Mouse (Mus musculus) c-Kit-positive CD71-negative TER-119-negative erythroid progenitor cells, embryonic 14.5 days (primary cell): ENCODE measurements around the gene B3galt1.

Experiments used
- DNase-seq: peaks from one replicate; pipeline ENCODE4 v3.0.0-alpha.2; 2013; ENCODE audit warnings: low read depth

The B3galt1 gene

GRCm38 (mm10) chr2:67948408-67948807, 382.7 kb downstream of the B3galt1 start:
- no peak for DNase-seq

- no peak for DNase-seq
These were observed 390.5 kb downstream of the B3galt1 start for GRCm38 (mm10) chr2:67956182-67956581.

DNA sequence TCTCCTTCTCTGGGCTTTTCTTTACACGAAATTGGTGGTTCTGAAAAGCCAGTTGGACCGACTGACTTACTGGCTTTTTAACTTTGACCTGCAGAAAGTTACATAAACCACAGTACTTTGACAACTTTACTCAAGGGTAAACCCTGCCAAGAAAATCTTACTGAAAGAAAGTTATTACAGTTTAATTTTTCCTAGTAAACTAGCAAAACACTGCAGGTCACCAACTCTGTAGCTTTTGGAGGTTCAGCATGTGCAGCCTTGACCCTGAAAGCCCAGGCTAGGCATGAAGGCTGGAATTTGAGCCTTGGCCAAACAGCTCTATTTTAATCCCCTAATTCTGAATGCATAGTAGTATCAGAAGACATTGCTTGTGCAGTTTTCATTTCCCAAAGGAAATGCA, 391.9 kb downstream of the B3galt1 start:
- DNase-seq, result no peak

DNA sequence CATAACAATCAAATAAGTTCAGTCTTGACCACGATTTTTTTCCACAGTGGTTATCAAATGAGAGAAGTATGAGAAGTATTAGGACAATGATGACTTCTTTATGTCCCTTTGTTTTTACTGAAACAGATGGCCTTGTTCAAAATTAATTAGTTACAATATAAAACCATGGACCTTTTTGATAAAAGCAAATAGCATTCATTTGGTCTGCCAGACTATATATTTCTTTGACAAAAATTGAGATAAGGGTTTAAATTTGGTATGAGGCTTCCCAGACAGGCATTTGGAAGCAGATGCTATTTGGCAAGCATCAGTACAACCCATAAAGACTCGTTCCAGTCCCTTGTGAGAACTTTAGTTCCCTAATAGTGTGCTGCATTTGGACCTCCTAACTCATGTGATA, 395.0 kb downstream of the B3galt1 start:
- no peak for DNase-seq

- no peak for DNase-seq
These were observed 403.1 kb downstream of the B3galt1 start for GRCm38 (mm10) chr2:67968812-67969211.

- no peak for DNase-seq
These were observed 405.4 kb downstream of the B3galt1 start for GRCm38 (mm10) chr2:67971091-67971490.

DNA sequence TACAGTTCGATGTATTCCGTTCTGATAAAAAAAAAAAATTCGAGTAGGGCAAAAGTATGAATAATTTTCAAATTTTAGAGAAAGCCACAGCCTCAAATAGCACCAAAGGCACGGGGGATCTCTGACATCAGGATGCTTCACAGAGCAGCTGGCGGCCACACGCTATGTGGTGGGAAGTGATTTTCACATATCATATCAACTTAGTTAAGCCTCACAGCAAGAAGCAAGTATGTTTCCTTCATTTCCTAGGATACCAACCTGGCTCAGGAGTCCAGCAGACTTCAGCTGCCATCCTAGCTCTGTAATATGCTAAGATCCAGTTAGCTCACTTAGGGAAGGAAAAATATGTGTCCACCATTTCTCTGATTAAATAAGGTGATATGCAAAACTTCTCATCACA, 405.9 kb downstream of the B3galt1 start:
- DNase-seq, result no peak

DNA sequence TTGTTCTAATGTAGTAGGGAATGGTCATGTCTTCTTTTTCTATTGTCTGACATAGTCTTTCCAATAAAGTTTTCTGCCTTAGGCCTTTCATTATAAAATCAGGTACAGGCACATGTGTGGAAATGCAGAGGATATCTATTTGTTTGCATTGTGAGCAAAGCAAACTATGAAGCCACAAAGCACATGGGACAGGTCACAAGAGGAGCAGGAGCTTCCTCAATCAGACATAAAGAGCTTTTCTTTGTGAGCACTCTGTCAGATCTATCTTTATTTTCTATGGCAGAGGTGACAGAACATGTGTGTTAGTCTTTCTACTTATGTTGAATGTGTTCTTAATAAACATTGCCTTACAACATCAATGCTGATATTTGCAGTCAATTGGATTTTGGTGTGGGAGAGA, 410.1 kb downstream of the B3galt1 start:
- no peak for DNase-seq

GRCm38 (mm10) chr2:67976488-67976887, 410.8 kb downstream of the B3galt1 start:
- no peak for DNase-seq

- no peak for DNase-seq
These were observed 412.1 kb downstream of the B3galt1 start for GRCm38 (mm10) chr2:67977620-67978262.

- DNase-seq, result no peak
These were observed 417.9 kb downstream of the B3galt1 start for GRCm38 (mm10) chr2:67983563-67983962.

DNA sequence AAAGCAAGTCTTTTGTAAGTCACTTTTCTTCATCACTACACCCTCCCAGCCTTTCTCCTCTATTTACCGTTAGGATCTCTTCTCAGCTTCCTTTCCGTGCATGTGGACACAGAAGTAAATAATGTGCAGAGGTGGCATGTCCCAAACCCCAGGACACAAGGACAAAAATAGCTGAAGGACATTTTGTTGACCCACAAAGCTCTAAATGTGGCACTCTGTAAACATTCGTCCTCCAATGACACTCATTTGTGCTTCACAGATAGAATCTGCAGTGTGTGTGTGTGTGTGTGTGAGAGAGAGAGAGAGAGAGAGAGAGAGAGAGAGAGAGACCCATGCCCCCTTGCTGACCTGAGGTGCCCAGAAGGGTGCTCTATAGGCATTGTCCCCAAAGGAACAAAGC, 419.5 kb downstream of the B3galt1 start:
- DNase-seq, result no peak

- DNase-seq, result no peak
These were observed 427.8 kb downstream of the B3galt1 start for GRCm38 (mm10) chr2:67993421-67993820.

GRCm38 (mm10) chr2:68003091-68003490, 437.4 kb downstream of the B3galt1 start:
- DNase-seq, result no peak

GRCm38 (mm10) chr2:68005210-68005609, 439.5 kb downstream of the B3galt1 start:
- DNase-seq, result no peak

GRCm38 (mm10) chr2:68005711-68006110, 440.0 kb downstream of the B3galt1 start:
- no peak for DNase-seq

- no peak for DNase-seq
These were observed 445.7 kb downstream of the B3galt1 start for GRCm38 (mm10) chr2:68011336-68011735.

- DNase-seq, result no peak
These were observed 454.6 kb downstream of the B3galt1 start for GRCm38 (mm10) chr2:68020251-68020680.

GRCm38 (mm10) chr2:68021541-68022152, 456.0 kb downstream of the B3galt1 start:
- DNase-seq, result no peak

- no peak for DNase-seq
These were observed 463.1 kb downstream of the B3galt1 start for GRCm38 (mm10) chr2:68028811-68029210.

GRCm38 (mm10) chr2:68034711-68035110, 469.0 kb downstream of the B3galt1 start:
- DNase-seq, result no peak

DNA sequence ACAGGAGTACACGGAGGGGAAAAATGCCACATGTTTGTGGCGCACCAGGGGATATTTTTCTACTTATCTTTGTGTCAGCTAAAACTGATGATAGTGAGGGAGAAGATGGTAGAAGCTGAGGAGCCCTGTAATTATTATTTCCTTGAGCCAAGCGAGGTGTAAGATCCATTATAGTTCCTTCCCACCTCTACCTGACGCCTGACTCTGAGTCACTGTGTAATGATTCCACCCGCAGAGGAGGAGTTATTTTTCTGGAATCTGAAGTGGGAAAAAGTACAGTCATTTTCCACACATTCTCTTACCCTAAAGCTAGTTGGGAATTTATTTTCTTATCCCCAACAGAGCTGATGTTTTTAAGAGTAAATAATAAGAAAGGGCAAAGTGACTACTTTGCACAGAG, 475.1 kb downstream of the B3galt1 start:
- DNase-seq, result no peak

DNA sequence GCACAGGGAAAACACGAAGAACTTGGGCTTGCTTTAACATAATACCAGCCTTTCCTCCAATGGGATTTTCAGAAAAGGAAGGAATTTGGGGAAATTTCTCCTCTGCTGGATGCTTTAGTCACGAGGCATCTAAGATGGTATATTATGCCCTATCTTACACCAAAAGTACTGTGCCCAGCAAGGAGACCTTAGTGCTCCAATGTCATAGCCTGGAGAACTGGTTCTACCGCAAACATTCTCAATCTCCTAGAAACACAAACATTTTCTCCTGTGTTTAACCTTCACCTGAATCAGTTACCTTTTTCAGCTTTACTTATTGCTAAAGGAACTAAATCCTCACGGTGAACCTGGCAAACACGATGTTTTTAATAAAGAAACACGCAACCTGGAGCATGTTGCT, 486.8 kb downstream of the B3galt1 start:
- no peak for DNase-seq

DNA sequence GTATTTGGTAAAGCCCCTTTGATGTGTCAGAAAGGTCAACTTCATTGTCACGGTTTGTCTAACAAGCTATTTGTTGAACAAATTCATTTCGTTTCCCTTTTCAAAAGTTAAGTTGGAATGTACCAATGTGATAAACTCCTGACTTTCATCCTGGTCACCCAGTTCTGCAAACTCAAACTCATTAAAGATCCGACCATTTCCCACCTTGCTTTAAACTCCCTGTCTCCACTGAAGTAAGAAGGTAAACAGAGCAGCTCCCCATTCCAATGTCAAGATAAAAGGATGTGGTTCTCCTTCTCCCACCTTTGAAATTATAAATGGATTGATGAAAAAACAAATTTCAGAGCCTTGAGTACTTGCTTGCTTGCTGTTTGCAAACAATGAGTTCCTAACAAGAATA, 487.6 kb downstream of the B3galt1 start:
- DNase-seq, result no peak
